Mouse (Mus musculus) cerebellum, adult 11-12 months (tissue): Measurements from ENCODE around the gene Rbbp4.

Experiments used
- DNase-seq: peaks from one replicate; pipeline ENCODE4 v3.0.0; 2022

Gene Rbbp4

DNA sequence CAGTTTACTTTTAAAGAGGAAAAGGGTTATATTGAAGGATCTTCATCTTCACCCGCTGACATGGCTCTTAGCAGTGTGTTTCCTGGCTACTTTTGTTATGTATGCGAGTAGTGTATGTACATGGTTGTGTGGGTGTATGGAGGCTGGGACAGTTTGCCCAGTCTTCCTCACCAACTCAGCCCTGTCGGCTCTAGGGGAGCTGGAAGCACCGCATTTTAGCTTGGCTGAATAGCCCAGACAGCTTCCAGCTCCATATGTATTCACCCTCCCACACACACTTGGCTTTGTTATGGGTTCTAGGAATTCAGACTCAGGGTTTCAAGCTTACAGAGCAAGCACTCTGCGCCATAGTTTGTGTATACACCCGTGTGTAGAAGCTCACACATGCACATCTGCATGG lies 15.9 kb upstream of the Rbbp4 start:
- DNase-seq: no peak

DNA sequence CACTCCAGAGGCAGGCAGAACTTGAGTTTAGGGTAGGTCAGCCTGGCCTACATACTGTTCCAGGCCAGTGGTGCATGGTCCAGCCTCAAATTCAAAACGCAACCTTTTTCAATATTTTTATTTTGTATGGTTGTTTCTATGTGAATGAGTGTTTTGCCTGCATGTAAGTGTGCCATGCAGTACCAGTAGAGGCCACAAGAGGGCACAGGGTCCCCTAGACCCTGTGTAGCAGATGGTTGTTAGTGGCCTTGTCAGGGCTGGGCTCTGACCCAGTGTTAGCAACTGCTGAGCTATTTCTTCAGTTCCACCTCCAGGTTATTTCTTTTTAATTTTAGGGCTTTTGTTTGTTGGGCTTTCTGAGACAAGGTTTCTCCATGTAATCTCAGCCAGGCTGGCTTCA lies 15.5 kb upstream of the Rbbp4 start:
- DNase-seq: peak; percentile 72

DNA sequence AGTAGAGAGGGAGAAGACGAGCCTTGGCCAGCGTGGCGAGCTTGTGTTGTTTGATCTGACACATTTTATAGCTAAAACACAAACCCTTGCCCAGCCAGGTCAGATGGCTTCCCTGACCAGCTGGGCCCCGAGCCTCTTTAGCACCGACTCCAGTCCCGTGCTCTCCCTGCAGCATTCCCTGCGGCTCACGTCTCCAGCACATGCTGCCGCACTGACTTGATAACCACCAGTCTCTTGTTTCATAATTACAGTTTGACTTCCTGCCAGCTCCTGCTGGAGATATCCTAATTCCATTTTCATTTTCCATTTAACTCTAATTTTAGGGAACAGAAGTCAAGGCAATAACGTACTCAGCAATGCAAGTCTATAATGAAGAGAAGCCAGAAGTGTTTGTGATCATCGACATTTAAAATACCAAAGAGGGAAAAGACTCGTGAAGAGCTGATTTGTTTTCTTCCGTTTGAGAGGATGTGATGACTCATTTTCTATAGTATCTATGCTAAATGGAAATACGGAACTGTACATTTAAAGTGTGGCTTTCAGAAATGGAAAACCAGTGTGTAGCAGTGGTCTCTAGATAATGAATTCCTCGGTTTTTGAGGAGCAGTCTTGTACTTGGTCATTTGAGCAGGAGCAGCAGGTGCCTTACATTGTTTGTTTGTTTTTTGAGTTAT lies 11.4 kb upstream of the Rbbp4 start:
- DNase-seq: peak; percentile 25

DNA sequence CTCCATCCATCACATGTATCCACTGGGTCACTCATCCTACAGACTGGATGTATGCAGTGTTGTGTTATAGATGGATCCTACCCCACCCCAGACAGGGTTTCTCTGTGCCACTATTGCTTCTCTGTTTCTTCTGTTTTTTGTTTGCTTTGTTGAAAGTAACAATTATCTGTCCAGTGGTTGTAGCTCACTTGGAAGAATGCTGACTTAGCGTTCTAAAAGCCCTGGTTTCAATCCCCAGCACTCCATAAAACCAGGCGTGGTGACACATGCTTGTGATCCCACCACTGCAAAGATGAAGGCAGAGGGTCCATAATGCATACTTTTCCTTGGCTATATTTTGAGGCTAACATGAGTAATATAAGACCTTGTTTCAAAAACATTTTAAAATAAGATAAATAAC lies 7.5 kb upstream of the Rbbp4 start:
- DNase-seq: no peak

DNA sequence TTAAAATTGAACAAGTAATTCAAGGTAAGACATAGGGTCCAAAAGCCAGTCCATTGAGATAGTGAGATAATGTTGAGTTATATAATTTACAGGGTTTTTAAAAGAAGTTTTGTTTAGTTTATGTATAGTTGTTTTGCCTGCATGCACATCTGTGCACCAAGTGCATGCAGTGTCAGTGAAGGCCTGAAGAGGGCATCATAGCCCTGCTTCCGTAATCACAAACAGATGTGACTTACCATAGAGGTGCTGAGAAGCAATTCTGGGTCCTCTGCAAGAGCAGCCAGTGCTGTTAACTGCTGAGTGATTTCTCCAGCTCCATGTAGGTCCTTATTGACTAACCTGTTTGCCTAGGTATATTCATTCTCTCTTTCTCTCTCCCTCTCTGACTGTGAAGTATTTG lies 6.7 kb upstream of the Rbbp4 start:
- no peak for DNase-seq

DNA sequence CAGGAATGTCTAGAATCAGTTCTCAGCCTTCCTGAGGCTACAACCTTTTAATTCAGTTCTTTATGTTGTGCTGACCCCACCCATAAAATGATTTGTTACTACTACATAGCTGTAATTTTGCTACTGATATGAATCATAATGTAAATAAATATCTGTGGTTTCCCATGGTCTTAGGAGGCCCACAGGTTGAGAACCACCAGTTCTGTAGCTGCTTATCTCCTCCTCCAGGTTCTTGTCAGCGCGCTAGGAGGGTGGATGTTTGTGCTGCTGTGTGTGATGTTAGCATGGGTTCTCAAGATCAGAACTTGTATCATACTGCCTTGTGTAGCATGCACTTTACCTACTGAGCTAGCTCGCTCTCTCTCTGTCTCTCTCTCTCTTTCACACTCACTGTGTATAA lies 4.6 kb upstream of the Rbbp4 start:
- DNase-seq: no peak

DNA sequence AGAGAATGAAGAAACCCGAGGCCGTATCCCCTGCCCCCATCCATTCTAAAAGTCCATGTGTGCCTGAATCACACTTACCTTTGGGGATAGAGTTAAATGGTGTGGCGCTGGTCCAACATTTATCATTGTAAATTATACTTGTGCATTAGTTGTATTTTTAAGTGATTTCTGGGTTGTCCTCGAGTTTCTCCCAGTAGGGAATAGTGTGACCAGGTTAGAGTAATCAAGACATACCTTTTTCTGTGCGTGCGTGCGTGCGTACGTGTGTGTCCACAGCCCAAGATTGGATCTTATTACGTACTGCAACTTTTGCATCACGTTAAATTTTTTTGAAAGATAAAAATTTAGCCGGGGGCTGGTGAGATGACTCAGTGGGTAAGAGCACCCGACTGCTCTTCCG lies 1.1 kb upstream of the Rbbp4 start:
- DNase-seq: no peak

DNA sequence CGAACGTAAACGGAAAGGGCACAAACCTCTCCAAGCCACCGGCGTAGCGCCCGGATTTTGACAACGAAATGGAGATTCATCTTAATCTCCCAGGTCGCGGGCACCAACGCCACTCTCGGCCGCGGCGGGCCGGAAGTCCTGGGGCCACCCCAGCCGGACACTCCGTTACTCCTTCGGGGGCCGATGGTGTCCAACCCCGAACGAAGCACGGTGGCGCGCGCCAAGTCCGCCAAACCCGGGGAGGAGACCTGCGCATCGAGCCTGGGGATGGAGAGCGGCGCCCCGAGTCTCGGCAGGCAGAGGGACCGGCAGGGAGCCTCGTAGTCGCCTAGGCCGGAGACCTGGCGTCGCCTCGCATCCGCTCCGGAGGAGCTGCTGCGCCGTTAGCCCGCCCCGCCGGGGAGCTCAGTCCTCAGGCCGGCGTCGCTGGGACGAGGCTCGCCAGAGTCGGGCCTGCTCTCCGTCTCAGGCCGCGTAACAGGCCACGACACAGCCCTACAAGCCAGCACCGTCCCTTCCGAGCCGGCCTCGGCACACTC lies 424 bp downstream of the Rbbp4 start:
- DNase-seq: no peak

DNA sequence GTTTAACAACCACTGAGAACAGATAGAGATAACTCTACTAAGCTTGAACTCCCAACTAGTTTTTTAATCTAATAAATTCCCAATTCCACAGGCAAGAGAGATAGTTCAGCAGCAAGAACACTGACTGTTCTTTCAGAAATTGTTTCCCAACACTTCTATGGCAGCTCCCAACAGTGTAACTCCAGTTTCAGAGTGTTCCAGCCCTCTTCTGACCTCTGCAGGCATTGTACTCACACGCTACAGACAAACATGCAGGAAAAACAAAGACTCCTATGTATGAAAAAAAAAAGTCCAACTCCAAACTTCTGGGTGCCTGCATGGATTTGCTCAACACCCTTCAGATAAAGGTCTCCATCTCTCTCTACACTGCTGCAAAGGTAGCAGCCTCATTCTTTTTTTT lies 2.3 kb downstream of the Rbbp4 start:
- no peak for DNase-seq

DNA sequence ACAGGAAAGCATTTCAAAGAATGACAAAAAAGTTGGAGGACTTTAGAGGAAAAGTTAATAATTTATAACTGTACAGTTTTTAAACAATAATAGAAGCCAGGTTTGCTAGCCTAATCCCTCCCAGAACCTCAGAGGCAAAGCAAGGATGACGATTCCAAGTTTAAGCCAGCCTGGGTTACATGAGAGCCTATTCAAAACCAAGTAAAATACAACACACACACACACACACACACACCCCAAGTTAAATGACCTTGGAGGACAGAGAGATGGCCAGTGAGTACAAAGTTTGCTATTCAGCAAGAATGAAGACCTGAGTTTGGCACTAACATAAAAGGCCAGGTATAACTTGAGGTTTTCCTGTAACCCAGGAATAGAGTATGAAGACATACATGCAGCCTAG lies 9.0 kb downstream of the Rbbp4 start:
- no peak for DNase-seq

DNA sequence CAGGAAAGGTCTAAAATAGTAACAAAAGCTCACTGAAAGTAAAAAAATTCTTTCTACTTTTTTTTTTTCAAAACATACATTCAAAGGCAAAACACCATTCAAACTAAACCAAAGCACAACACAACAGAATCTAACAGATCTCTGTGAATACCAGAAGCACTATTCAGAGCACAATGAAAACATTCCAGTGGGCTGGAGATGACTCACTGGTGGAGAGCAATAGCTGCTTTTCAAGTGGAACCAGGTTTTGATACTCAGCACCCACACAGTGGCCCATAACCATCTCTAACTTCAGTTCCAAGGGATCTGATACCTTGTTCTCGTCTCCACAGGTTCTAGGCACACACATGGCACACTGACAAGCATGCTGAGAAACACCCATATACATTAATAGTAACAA lies 10.4 kb downstream of the Rbbp4 start:
- DNase-seq: no peak

DNA sequence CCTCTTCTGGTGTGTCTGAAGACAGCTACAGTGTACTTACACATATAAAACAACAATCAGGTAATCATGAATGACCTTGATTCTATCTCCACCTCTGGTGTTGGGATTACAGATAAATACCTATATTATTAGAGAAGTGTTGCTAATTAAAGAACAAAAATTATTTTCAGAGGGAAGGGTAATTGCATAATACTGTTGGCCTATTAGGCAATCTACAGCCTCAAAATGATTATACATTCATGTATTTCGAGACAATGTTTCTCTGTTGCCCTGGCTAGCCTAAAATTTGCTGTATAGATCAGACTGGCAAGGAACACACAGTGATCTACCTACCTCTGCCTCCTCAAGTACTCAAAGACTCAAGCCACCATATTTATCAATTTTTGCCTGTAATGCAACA lies 11.7 kb downstream of the Rbbp4 start:
- DNase-seq: no peak

DNA sequence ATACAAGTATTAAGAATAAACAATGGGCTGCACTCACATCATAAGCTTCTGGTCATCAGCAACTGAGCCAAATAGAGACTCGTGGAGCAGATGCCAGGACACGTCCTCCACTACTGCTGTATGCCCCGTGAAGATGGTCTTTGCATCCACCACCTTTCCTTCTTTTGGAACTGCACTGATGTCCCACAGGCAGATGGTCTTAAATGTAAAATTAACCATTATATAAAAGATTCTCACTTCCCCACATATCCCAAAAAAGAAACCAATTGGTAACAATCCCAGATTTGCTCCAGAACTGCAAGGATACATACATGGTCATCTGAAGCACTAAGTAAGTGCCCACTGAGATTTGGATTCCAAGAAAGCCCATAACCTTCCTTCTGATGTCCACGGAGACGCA lies 13.1 kb downstream of the Rbbp4 start:
- no peak for DNase-seq

DNA sequence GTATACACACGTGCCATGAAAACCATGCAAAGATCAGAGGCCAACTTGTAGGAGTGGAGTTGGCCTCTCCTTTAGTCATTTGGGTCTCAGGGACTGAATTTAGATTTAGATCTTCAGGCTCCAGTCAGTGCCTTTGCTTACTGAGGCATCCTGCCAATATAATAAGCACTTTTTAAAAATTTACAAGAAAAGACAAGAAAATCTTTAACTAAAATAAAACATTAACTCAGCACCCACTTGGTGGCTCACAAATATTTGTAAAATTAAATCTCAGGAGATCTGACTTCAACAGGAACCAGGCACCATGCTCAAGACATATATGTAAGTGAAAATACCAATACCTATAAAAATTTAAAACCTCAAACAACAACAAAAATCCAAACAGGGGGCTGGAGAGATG lies 14.3 kb downstream of the Rbbp4 start:
- no peak for DNase-seq

DNA sequence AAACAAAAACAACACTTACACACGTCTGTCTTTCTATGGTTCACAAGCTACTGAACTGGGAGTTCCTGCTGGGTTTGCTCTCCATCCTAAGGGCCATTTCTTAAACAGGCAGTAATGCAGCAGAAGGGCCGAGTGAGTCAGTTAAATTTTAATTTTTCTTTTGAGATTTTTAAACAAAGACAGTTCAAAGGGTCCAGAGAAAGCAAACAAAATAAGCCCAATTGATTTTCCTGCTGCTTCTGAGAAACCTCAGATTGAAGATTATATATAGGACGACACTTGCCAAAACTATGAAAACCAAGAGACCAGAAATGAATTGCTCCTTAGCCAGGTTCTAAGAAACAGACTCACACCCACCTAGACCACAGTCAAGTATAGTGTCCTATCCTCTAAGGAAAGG lies 21.3 kb downstream of the Rbbp4 start:
- no peak for DNase-seq

DNA sequence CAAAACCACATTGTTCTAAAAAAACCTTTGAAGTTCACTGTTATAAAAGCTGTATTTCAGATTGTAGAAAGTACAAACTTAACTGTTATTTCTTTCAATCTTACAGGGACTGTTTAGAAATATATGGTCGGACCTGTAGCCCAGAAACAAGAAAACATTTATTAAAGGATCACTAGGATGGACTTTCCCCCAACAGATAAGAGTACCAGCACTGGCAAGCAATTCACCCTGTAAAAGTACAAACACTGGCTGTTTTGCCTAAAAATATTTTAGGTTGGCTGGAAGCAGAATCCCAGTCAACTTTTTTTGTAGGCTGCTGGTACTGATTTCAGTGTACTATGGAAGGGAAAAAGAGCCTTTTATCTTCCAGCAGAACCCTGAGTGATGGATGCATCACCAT lies 27.2 kb downstream of the Rbbp4 start:
- no peak for DNase-seq

DNA sequence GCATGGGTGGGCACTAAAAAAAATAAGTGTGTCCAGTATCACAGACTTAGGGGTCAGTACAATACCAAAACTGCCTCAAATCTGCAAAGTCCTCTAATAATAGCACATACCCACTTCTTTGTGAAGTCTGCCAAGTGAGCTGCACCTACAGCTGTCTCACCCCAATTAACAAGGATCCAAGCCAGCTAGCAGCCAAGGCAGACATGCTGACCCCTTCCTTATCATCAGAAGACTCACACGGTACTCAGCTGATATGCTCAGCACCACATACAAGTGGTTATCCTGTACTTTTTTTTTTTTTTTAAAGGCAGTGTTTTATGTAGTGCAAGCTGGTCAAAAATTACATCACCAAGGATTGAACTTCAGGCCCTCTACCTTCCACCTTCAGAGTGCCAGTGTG lies 30.9 kb downstream of the Rbbp4 start:
- no peak for DNase-seq

DNA sequence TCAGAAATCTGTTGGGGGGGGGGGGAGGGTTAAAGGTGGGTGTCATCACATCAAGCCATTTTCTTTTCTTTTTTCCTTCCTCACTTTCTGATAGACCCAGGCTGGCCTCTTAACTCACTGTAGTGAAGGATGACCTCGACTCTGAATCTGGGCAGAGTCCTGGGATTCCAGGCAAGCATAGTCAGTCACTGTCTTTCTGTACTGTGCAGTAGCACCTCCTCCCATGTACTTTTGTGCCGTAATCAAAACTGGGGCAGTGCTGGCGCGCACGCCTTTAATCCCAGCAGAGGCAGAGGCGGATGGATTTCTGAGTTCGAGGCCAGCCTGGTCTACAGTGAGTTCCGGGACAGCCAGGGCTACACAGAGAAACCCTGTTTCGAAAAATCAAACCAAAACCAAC lies 31.4 kb downstream of the Rbbp4 start:
- no peak for DNase-seq

DNA sequence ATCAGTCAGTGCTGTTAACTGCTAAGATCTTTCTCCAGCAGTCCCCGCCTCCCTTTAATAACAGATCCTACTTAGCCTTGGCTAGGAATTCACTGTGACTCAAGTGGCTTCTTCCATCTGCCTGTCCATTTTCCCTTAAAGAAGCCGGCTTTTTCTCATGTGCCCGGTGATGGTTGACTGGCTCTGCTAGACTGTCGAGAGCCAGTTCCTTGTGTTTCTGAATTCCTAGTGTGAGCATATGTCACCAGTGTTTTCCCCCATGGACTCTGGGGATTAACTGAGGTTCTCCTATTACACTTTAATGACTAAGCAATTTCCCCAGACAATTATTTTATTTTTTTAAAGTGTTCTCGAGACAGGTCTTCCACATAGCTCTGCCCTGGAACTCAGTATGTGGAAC lies 31.8 kb downstream of the Rbbp4 start:
- DNase-seq: no peak

DNA sequence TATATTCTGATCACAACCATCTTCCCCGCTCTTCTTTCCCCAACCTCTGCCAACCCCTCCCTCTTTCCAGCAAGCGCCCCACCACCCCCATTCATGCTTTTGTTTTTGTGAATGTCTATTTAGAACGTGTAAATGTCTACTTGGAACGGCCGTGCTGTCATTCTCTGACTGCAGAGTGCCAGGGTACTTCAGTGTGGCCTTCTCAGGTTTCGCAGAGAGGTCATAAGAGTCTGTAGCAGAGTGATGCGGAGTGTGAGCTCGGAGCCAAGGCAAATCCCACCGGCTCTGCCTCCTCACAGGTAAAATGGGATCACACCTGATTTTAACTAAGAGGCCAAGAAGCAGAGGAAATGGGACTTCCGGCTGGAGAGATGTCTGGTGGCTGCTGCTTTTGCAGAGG lies 36.0 kb downstream of the Rbbp4 start:
- no peak for DNase-seq

DNA sequence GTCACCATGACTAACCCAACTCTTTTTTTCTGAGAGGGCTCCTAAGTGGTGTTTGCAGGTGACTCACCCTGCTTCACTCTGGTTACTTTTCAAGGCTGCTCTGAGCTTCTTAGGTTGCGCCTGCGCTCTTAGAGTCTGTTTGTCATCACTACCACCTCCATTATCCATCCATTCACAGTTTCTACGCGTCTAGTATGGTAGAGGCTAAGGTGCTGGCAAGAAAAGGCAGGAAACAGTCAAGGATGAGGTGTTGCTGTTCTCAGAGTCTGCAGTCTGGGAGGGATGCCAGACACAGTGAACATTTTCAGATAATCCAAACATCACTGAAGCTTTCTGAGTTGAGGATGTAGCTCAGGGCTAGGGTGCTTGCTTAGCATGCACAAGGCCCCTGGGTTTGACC lies 37.4 kb downstream of the Rbbp4 start:
- no peak for DNase-seq

DNA sequence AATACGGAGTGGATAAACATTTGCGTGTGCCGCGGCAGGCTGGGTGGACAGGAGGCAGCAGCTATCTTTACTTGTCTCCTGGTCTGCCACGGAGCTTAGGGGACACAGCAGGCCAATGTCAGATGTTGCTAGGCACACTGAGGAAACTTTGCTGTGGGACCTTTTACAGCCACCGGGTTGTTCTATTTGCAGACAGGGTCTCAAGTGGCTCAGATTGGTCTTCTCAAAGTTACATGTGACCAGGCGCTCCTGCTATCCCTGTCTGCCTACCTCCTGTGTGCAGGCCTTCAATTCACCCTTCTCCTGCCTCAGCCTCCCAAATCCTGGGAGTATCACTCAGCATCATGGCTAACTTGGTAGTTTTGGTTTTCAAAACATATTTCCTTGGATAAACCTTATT lies 39.1 kb downstream of the Rbbp4 start:
- no peak for DNase-seq

DNA sequence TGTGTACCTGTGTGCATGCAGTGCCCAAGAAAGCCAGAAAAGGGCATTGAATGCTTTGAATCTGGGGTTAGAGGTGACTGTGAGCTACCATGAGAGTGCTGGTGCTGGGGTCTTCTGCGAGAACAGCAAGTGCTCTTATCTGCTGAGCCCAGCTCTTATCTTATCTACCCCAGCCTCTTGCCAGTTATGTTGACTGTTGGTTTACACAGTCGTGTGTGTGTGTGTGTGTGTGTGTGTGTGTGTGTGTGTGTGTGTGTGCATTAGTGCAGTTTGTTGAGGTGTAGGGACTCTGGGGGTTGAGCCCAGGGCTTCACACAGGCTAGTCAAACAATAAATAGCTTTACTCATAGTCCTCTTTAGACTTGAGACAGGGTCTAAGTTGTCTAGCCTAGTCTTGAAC lies 40.0 kb downstream of the Rbbp4 start:
- DNase-seq: no peak

DNA sequence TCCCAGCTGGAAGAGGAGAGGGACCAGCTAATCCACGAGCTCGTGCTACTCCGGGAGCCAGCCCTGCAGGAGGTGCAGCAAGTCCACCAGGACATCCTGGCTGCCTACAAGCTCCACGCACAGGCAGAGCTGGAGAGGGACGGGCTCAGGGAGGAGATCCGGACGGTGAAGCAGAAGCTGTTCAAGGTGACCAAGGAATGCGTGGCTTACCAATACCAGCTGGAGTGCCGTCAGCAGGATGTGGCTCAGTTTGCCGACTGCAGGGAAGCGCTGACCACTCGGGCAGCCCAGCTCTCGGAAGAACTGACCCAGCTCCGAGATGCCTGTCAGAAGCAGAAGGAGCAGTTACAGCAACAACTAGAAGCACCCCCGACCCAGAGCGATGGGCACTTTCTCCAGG lies 41.5 kb downstream of the Rbbp4 start:
- no peak for DNase-seq

DNA sequence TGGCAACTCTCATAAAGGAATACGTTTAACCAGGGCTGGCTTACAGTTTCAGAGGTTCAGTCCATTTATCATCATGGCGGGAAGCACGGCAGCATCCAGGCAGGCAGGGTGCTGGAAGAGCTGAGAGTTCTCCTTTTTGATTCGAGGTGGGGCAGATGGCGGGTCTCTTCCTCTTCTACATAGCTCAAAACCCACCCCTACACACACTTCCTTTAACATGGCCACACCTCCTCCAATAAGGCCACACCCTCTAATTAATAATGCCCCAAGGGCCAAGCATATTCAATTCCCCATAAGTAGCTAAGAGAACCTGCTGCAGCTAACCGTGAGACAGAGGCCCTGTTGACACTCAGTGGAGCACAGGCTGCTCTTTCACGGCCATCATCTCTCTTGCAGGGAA lies 42.3 kb downstream of the Rbbp4 start:
- no peak for DNase-seq

DNA sequence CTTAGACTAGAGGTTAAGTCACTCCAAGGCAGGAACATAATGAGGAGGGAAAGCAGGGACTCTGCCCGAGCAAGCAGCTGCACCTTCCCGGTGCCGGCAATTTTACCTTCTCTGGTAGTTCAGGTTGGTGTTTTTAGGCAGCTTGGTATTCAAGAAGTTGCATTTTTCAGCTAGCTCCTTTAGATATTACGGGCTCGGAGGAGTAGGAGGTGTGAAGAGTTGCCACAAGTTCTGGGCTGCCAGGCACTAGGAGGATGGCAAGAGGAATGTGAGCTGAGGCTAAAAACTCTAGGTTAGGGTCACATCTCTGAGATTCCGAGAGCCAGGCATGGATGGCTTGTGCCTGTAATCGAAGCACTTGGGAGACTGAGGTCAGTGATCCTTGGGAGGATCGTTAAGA lies 45.5 kb downstream of the Rbbp4 start:
- no peak for DNase-seq
